Mouse (Mus musculus): Measurements from ENCODE around the gene Dhcr24.

The Dhcr24 gene

DNA sequence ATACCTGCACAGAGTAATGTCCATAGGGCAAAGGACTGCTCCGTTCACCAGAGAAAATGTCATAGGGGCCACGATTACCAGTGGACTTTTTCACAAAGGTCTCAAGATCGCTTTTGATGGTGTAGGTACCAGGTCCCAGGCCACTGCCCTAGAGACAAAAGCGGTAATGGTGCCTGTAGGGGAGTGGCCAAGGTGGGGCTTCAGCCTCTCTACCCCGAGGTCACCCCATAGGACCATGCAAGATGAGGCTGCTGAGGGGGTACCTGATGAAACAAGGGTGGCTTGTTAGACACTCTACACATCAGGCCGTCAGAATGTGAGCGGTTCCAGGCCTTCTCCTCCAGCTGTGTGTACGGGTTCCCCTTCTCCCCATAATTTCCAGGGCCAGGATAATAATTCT lies 52.3 kb downstream of the Dhcr24 start:
- DNase-seq = no peak

DNA sequence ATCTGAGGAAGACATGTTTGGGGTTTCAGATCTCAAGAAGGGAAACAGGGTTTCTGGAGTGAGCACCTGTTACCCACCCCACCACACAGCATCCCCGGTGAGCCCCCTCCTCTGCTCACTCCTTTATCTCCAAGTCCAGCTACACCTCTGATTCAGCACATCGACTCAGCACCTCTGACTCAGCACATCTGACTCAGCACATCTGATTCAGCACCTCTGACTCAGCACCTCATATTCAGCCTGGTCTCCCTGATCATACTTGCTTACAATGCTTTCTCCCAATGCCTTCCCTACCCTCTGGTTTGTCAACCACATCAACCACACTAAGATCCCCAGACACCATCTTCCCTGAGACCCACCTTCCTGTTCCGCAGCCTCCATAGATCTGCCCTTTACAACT lies 52.7 kb downstream of the Dhcr24 start:
- peak; percentile 48 for DNase-seq

DNA sequence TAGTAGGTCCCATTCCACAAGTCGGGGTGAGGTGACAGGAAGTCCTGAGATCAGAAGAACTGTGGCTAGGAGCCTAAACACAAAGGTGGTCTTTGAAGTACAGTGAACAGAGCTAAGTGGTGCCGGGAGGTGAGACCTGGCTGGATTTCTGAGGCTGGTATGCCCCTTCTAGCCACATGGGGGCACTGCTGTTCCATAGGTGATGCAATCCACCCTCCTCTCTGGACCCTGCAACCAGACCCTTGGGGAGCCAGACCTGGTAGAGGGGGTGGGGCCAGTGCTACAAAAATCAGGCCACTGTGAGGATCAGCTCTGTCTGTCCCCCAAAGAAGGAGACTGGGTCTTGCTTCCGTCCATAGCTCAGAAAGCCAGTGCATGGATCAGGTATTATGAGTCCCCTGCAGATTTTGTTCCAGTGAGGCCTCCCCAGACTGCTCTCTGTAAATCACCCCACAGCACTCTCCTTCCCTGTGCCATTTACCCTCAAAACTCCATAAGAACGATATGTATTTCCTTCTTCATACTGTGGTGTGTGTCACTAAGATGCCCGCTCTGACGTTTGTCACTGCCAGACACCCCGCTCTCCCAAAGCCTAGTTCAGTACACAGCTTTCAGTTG lies 53.5 kb downstream of the Dhcr24 start:
- peak; percentile 59 for DNase-seq

DNA sequence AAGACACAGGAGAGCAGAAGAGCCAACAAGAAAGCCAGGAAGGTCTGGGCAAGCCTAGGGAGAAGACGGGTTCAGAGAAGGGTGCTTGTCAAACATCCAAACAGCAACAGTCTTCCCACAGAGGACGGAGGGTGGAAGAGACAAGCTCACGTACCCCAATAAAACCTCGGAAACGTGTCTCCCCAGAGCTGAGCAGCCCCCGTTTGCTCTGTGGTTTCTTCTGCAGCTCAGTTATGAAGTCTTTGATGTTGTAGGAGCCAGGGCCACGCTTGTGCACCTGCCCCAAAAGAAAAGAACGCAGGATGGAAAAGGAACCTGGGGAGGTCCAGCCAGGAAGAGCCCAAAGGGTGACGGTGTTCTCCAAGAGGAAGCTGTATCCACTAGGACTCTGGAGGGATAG lies 54.0 kb downstream of the Dhcr24 start:
- no peak for DNase-seq

DNA sequence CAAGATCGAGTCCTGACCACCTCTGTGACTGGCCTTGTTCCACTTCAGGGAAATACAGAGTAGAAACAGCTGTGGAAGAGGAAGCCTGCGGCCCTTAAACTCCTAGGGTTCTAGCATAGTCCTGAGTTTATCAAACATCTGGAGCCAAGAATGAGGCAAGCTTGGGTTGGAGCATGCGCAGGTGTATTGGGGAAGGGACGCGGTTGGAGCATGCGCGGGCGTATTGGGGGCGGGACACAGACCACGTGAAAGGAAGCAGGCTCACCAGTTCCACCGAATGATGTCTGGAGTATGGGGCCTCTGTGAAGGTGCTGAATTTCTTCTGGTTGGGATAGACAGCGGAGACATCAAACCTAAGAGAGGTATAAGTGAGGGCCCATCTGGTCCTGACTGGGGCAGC lies 54.8 kb downstream of the Dhcr24 start:
- DNase-seq = no peak

DNA sequence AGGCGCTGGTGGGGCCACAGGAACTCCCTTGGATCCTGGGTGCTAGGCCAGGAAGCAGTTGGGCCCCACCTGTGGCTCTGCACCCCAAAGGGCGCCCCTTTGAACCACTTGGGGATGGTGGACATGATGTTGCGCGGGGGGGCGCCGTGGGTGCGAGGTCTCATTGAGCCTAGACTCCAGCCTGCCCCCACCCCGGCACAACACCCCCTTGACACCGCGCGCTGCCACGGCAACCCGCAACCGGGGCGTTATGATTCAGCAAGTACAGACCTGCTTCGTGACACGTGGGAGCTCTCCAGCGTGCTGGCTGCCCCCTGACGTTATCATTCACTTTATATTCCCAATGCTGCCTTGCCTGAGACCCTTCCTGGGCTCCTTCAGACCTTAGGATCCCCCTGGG lies 56.2 kb downstream of the Dhcr24 start, which contains the start of gene Lexm:
Gene Lexm, minus strand, starts transcription at position 186 of the 400 bp plus-strand sequence.
- DNase-seq = peak; percentile 43

DNA sequence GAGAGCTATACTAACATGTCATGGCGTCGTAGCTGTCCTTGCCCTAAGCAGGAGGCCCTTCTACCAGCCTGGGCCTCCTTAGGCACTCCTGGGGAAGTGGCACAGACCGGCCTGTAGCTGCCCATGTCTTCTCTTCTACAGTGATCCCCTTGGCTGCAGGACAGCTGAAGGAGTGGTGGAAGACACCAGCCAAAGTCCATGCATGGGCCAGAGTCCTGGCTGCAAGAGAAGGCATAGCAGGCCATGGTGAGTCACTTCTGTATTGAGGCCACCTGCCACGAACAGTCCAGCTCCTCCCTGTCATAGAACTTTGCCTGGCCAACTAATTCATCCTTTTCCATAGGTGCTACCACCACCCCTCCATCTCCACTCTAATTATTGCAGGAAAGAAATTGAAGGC lies 58.1 kb downstream of the Dhcr24 start:
- no peak for DNase-seq

DNA sequence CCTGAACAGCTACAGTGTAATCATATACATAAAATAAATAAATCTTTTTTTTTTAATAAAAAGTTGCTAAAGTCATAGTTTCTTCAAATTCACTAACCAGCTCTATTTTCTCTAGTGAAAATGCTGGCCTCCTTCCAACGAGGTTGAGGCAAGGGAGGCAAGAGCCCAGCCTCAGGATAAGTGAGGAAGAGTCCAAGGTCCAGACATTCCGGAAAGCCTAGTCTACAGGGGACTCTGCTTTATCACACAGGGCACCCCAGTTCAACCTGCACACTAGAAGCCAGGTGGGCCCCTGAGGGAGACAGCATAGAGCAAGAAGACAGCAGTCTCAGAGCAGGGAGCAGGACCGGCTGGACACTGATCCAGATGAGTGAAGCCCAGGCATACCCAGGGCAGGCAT lies 60.6 kb downstream of the Dhcr24 start:
- no peak for DNase-seq

DNA sequence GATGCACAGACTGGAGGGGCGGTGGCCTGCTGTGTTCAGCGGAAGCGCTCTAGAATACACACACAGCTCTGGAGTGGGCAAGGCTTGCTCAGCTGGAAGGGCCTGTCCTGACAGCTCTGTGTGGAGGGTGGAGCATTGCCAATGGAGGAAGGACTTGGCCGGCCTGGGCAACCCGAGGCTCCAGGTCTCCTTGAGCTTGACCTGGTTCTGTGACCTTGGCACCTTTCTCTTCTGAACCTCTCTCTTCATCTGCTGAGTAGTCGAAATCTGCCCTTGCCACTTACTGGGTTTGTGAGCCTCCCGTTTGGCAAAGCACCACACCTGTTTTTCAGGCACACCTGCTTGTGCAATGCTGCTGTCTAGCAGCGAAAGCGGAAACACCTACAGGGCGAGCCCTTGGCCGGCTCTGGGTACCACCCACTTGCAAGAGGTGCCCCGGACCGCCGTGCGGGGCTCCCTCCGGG lies 61.2 kb downstream of the Dhcr24 start, which contains the start of gene Ttc22:
Gene Ttc22, plus strand, starts transcription at position 403 of the 464 bp plus-strand sequence.
- no peak for DNase-seq

DNA sequence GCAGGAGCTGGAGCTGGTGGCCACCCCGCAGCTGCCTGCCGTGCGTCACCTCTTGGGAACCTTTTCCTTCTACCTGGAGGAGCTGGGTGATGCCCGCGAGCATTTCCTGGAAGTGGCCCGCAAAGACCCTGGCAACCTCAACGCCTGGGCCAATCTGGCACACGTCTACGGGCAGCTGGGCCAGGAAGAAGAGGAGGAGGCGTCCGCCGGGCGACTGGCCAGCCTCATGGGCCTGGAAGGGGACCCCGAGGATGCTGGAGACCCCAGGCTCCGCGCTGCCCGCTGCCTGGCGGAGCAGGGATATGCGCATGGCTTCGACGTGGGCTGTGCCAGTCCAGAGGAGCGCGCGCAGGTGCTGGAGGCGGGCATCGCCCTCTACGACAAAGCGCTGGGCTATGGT lies 61.9 kb downstream of the Dhcr24 start:
- DNase-seq = no peak

DNA sequence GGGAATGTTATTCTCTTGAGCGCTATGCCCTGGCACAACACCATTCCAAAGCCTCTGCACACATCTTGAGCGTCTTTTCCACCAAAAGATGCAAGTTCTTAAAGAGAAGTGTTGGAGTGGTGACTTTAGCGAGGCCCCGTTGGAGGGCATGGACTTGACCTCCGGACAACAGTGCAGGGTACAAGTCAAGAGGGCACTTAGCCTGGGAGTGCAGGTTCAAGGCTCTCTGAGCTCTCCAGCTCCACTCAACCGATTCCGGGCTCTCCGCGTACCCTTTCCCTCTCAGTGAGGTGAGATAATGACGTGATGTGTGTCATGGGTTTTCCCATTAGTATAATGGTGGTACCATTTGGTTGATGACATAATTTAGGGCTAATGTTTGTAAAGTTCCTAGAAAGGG lies 63.4 kb downstream of the Dhcr24 start:
- no peak for DNase-seq

DNA sequence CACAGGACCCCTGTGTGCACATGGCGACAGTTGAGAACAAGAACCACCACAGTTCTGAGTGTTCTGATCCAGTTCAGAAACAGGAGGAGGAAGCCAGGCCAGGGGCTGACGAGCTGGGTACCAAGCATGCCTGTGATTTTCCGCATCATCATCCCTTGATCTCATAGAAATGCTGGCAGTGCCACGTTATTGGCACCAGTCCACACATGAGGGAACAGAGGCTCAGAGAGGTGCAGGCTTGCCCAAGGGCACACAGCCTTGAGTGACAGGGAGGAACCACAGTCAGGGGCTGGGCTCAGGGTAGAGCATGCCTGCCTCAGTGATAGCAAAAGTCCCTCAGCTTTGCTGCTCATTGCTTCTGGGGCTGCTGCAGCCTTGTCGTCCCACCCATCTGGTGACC lies 67.0 kb downstream of the Dhcr24 start:
- DNase-seq = no peak

DNA sequence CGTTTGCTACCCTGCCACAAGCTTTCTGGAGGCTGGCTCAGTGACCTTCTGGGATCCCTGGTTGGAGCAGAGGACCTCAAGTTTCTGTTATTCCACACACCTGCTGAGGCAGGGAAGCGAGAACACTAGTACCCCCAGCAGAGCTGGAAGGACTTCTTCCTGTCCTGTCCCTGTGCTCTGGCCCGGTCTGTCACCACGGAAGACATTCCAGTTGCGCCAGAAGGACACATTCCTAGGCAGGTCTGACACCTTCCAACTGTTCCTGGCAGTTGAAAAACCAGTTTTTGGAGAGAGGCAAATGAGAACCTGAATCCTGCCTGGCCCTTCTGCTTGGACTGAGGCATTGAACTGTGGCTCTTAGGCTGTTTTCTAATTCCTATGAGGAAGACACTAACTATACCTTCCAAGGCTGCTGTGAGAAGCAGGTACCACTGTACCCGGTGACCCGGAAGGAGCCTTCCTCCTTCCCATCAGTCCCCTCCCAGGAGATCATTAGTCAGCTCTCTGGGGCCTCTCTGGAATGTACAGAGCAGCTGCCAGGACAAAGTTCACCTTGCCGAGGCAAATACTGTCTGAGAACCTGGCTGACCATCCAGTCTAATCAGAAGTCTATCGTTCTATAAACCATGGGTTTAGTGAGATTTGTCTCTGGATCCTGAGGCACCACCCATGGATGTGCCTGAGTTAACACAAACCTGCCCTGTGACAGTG lies 68.0 kb downstream of the Dhcr24 start:
- DNase-seq = no peak

DNA sequence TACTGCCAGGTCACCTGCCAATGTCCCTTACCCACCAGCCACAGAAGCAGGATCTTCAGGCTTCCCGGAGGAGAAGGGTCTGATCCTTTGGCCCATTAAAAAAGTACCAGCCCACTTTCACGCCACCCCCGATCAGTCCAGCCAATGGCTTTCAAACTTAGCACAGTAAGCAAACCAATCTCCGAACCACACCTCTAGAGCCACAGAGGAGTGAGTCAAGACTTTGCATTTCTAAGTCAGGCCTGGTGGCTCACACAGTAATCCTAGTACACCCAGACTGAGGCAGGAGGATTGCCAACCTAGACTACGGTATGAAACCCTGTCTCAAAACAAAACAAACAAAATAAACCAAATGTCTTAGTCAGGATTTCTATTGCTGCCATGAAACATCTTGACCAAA lies 68.5 kb downstream of the Dhcr24 start:
- DNase-seq = no peak

DNA sequence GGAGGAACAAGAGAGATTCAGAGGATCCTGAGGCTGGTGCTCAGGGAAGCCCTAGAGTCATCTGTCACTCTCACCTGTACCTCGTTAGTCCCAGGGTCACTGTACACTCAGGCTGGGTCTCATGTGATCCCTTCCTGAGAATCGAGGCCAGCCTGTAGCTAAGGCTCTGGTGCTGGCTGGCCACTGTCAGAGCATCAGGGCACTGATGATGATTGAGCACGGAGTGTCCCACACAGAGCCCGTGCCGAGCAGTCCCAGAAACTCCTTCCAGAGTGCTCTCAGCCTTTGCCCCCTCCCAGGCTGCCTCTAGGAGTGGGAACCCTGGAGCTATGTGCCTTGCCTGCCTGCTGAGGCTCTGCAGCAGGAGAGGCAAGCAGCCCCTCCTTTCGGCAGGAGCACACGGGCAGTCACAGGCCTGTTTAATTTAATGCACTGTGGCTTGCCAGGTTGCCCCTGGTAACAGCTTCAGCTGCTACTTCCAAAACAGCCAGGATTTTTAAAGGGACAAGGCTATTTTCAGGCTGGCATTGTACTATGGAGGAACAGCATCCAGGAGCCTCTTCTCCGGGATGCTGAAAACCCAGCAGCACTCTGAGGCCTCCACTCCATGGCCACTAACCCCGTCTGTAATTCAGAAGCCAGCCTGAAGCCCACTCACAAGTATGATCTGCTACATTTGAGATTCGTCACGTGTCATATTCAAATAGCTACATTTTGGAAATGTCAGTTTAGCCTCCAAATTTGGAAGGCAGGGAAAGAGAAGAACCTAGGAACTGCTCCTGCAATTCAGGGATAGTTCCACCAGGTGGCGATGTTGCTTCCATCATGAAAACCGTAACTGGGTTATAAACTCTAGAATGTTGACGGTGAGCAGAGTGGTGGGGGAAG lies 69.7 kb downstream of the Dhcr24 start:
- DNase-seq = peak; percentile 88

DNA sequence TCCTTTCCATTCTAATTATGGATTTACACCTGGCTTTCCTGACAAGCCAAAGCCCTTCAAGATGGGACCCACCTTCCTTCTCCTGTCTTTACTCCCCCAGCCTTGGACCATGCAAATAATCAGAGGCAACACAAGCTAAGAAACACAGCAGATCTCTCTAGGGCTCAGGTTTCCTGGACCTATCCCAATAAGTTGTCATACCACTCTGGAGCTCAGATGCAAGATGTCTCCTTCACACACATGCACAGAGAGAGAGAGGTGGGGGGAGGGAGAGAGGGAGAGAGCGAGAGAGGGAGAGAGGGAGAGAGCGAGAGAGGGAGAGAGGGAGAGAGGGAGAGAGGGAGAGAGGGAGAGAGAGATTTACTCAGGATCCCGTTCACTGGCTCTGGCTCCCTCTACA lies 71.5 kb downstream of the Dhcr24 start:
- no peak for DNase-seq

DNA sequence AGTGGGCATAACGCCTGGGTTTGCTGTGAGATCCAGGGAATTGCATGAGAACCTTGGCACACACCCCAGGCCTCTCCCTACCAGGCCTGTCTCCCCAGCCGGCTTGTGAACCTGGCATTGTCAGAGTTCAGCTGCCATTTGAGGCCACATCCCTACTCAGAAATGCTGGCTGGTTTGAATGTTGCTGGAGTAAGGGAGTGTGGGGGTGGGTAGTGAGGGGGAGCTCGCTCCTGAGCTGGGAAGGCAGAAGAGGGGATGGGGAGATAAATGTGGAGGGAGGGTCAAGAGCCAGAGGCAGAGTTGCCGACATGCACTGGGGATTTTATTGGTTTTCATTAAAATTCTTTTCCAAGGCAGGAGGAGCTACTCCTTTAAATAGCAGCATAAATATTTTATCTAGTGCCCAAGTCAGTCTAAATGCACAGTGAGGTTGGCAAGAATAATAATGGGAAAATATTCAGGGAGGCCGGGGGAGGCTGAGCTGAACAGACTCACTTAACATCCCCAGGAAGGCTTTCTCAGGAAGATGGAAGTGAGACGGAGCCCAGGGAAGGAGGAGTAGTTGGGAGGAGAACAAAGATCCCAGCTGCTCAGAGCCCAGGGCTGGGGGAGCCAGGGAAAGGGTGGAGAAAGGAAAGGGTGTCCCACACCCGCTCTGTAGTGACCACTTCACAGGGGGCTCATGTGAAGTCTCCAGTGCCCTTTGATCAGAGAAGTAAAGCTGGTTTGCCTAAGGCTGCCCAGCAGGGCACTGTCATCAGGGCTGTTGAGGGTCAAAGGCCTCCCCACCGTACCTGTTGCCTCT lies 72.6 kb downstream of the Dhcr24 start:
- DNase-seq = peak; percentile 33

DNA sequence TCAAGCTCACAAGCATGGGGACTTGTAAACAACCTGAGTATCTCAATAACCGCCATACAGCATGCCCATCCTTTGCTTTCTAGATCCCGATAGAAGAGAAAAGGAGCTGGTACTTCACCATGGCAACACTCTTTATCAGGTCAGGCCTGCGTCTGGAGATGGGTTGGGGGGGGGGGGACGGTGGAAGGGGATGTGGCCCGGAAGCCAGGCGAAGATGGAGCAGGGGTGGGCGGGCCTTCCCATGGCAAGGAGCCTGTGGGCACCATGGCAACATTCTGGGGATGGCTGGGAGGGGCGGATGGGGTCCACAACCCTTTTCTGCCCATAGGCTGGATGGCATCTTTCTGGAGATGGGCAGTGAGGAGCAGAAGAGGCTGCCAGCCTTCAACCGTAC lies 73.2 kb downstream of the Dhcr24 start:
- DNase-seq = no peak
